Mouse (Mus musculus) adrenal gland, adult 18-20 months (tissue): ENCODE data around the gene Vmn2r108. TPM values are rescaled to one million over a fixed set of nuclear protein-coding genes. Genes with fewer than 3 reads are reported as not detected.
"Not testable (repeated sequence)": the region's sequence is repeated elsewhere in the genome, so short reads cannot be mapped to it uniquely, and the experiment has no call there.

Source experiments
- DNase-seq, 2 experiments: peaks; one replicate each; pipeline ENCODE4 v3.0.0; 2021 to 2022; ENCODE audit warnings: low spot score in 2 of 2
- long read RNA-seq, 2 experiments: library from polyadenylated mRNA; stranded (forward); transcript quantifications; one replicate each; pipeline ENCODE4 v2.0.0; 2021
- total RNA-seq, 2 experiments: library from RNA; stranded (reverse); gene quantifications; 1 replicate in 1 of 2; 2 replicates in 1 of 2; pipeline ENCODE4 v1.2.3; 2021

The Vmn2r108 gene
- total RNA-seq = not detected
- long read RNA-seq, experiment 1 = 0 reads
- long read RNA-seq, experiment 2 = 0 reads

DNA sequence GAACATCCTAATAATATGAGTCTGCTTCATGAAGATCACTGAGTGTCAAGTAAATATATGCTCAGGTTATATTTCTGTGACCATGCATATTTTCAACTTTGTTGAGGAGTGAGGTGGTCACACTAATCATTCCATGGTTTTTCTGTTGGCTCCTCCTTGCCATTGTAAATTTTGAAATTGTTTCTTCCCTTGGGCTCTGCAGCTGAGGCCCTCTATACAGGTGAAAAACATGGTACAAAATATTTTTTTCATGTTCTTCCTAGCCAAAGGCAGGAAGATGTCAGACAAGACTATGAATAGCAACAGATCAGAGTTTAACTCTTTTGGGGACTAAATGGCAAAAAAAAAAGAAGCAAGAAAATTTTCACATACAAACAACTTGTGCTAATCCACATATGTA is at the start of gene Vmn2r108:
Gene Vmn2r108 (minus strand): TSS at position 101 of the 400 bp plus-strand sequence.
- no peak for DNase-seq

DNA sequence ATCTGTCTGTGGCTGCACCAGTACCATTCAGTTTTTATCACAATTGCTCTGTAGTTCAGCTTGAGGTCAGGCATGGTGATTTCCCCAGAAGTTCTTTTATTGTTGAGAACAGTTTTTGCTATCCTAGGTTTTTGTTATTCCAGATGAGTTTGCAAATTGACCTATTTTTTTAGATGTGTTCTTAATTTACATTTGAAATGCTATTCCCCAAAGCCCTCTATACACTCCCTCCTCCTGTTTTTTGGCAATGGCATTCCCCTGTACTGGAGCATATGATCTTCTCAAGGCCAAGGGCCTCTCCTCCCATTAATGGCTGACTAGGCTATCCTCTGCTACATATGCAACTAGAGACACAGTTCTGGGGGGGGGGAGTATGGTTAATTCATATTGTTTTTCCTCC is 27.1 kb upstream of the Vmn2r108 start:
- DNase-seq = not testable (repeated sequence)

DNA sequence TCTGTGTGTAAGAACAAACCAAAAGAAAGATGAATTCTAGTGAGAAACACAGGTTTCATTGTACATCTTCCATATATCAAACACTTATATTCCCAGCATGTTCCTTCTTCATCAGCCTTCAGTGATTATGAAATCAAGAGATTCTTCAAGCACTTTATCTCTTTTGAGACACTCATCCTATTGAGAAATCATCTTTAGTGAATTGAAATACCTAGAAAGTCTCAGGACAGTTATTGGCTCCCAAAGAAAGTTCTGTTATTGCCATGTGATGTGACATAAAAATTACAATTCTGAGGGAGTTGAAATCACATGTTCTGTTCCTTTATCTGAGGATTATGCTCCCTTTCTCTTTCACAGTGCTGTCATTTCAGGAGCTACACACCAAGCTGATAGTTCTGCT is 16.7 kb upstream of the Vmn2r108 start, which contains the start of gene Vmn1r225:
Gene Vmn1r225 (plus strand): TSS at position 301 of the 400 bp plus-strand sequence.
- no peak for DNase-seq

DNA sequence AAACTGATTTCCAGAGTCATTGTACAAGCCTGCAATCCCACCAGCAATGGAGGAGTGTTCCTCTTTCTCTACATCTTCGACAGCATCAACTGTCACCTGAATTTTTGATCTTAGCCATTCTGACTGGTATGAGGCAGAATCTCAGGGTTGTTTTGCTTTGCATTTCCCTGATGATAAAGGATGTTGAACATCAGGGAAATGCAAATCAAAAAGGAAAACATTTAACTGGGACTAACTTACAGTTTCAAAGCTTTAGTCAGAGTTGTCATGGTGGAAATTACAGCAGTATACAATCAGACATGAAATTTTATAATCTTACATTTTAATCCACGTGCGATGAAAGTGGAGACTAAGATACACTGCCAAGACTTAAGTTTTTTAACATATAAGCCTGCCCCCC is 7.8 kb downstream of the Vmn2r108 start:
- no peak for DNase-seq

DNA sequence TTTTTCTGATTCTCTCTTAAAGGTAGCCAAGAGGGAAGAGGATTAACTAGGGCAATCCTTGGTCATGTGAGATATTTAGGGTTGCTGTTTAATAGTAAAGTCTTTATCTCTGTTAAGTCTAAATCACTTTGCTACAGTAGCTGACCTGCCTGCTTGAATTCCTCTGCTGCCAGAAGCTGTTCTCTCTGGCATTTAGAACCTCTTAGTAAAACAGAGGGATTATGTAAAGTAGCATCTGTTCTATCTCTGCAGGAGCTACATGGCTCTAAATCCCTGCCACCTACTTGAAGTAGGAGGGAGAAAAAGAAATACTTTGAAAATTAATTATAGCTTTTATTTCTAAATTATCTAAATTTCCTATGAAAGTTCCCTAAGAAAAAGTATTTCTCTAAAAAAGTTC is 41.9 kb downstream of the Vmn2r108 start:
- DNase-seq = no peak

DNA sequence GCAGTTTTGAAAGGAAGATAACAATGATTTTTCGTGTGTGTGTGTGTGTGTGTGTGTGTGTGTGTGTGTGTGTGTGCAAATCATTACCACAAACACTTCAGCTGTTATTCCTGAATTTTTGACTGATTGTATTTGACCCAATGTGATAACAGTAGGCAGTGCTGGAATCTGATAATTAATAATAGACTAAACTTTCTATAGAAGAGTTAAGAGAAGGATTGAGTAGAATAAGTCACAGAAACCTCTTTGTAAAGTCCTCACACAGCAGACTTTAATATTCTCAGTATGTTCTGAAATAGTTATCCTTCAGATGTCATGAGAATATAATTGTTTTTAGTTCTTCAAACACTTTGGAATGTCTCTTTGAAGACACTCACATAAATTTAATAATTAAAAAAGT is 67.3 kb downstream of the Vmn2r108 start, which contains the start of gene Vmn1r224:
Gene Vmn1r224 (plus strand): TSS at position 301 of the 400 bp plus-strand sequence.
- no peak for DNase-seq

Other genes with a start within 250 kb of the Vmn2r108 start
- gene Vmn2r105, start 246.3 kb downstream of the Vmn2r108 start, total RNA-seq = not detected
- gene Vmn2r106, start 195.8 kb downstream of the Vmn2r108 start, total RNA-seq = not detected
- not detected for gene Vmn2r107, start 136.1 kb downstream of the Vmn2r108 start, total RNA-seq
- gene Vmn1r224, start 67.2 kb downstream of the Vmn2r108 start, total RNA-seq = not detected
- not detected for gene Vmn1r225, start 16.8 kb upstream of the Vmn2r108 start, total RNA-seq
- gene Vmn2r109, start 83.4 kb upstream of the Vmn2r108 start, total RNA-seq = not detected
- gene Vmn2r110, start 115.1 kb upstream of the Vmn2r108 start, total RNA-seq = not detected
- gene Fpr-rs3, start 143.5 kb upstream of the Vmn2r108 start, total RNA-seq = not detected
- not detected for gene Vmn1r226, start 201.5 kb upstream of the Vmn2r108 start, total RNA-seq
- gene Vmn1r227, start 248.5 kb upstream of the Vmn2r108 start, total RNA-seq = not detected